Mouse (Mus musculus): ENCODE measurements around the gene Zfp940.

Zfp940 gene

GRCm38 (mm10) chr7:29818619-29819254 is 34.7 kb downstream of the Zfp940 start:
- ChIA-PET CTCF (interaction anchor here in 3 of 4 experiments (0.5 to 0.7 kb wide), 5 partner anchors 35 to 272 kb away, joined by 3 to 4 read pairs (median 3); partner anchors contain the start of gene Zfp30 (in 1 of the 3)), POLR2A (interaction anchor here (0.6 to 2.5 kb wide), 34 partner anchors 10 to 1152 kb away, joined by 3 to 11 read pairs (median 4); partner anchors contain the start of genes Thap8 (in 2 of the 4), Wdr62 (in 2 of the 4), Zfp30 (in 2 of the 4) and Zfp568 (in 2 of the 4))

GRCm38 (mm10) chr7:29815910-29816429 is 37.5 kb downstream of the Zfp940 start, which contains the start of gene Zfp790:
Gene Zfp790, plus strand, starts transcription at chr7:29816114.
- ChIA-PET POLR2A (interaction anchor here (0.5 to 1.2 kb wide), 10 partner anchors 12 to 725 kb away, joined by 3 to 5 read pairs (median 3); partner anchors contain the start of genes Zfp568 (in 1 of the 4) and Zfp84 (in 1 of the 4)), CTCF (interaction anchor here in 1 of 4 experiments (0.5 kb wide), 1 partner anchor 511 kb away, joined by 3 read pairs; no protein-coding TSS in a partner anchor)

- POLR2A ChIA-PET, result interaction anchor here in 2 of 4 experiments (0.6 to 1.5 kb wide), 9 partner anchors 8 to 724 kb away, joined by 3 to 5 read pairs (median 3); partner anchors contain the start of genes Zfp30 (in 1 of the 2) and Zfp84 (in 1 of the 2)
- CTCF ChIA-PET, result no interaction called here
Observed at GRCm38 (mm10) chr7:29815061-29815784, 38.2 kb downstream of the Zfp940 start.

GRCm38 (mm10) chr7:29814381-29814780 is 39.1 kb downstream of the Zfp940 start:
- POLR2A ChIA-PET, result interaction anchor here in 1 of 4 experiments (0.8 to 1.5 kb wide), 6 partner anchors 8 to 175 kb away, joined by 3 to 5 read pairs (median 3); partner anchors contain the start of gene Zfp30
- CTCF ChIA-PET, result no interaction called here

- ChIA-PET POLR2A (interaction anchor here in 1 of 4 experiments (0.7 to 1.1 kb wide), 2 partner anchors 9 to 19 kb away, joined by 3 read pairs; no protein-coding TSS in a partner anchor), CTCF (no interaction called here)
Observed at GRCm38 (mm10) chr7:29812244-29812643, 41.2 kb downstream of the Zfp940 start.

GRCm38 (mm10) chr7:29807046-29807445 is 46.4 kb downstream of the Zfp940 start:
- CTCF ChIA-PET, result no interaction called here
- POLR2A ChIA-PET, result interaction anchor here in 1 of 4 experiments (1.4 to 2.1 kb wide), 2 partner anchors 12 to 108 kb away, joined by 5 to 8 read pairs; no protein-coding TSS in a partner anchor

GRCm38 (mm10) chr7:29792906-29793305 is 60.6 kb downstream of the Zfp940 start:
- POLR2A ChIA-PET, result interaction anchor here (0.6 to 2.1 kb wide), 16 partner anchors 8 to 373 kb away, joined by 3 to 14 read pairs (median 3); partner anchors contain the start of genes Zfp30 (in 3 of the 4) and Zfp84 (in 2 of the 4)
- CTCF ChIA-PET, result interaction anchor here in 2 of 4 experiments (0.6 to 1.0 kb wide), 5 partner anchors 9 to 272 kb away, joined by 3 to 4 read pairs (median 3); partner anchors contain the start of gene Zfp30 (in 1 of the 2)

GRCm38 (mm10) chr7:29785888-29786287 is 67.6 kb downstream of the Zfp940 start:
- POLR2A ChIA-PET, result interaction anchor here in 3 of 4 experiments (0.6 to 1.4 kb wide), 4 partner anchors 18 to 441 kb away, joined by 3 to 5 read pairs (median 4); partner anchors contain the start of gene Zfp84 (in 1 of the 3)
- CTCF ChIA-PET, result no interaction called here

- POLR2A ChIA-PET, result interaction anchor here in 2 of 4 experiments (1.0 to 1.7 kb wide), 3 partner anchors 8 to 17 kb away, joined by 3 to 14 read pairs (median 3); partner anchors contain the start of gene Zfp84 (in 1 of the 2)
- CTCF ChIA-PET, result no interaction called here
Observed at GRCm38 (mm10) chr7:29785023-29785422, 68.4 kb downstream of the Zfp940 start.

GRCm38 (mm10) chr7:29783871-29784551 is 69.5 kb downstream of the Zfp940 start, which contains the start of gene Zfp30:
Gene Zfp30, plus strand, starts transcription at chr7:29783998.
- POLR2A ChIA-PET, result interaction anchor here in 3 of 4 experiments (0.5 to 1.7 kb wide), 25 partner anchors 8 to 306 kb away, joined by 3 to 18 read pairs (median 4); partner anchors contain the start of genes Zfp84 (in 2 of the 3), Gm26920 (in 1 of the 3) and Zfp566 (in 1 of the 3)
- CTCF ChIA-PET, result interaction anchor here in 3 of 4 experiments (0.9 to 1.0 kb wide), 3 partner anchors 9 to 56 kb away, joined by 3 to 4 read pairs (median 3); no protein-coding TSS in a partner anchor
